Mouse (Mus musculus): ENCODE results near the gene Ptbp2. TPM values are rescaled to one million over a fixed set of nuclear protein-coding genes. Genes with fewer than 3 reads are reported as not detected.

The Ptbp2 gene
- polyA plus RNA-seq (2012; rRNA removed; ENCODE audit: low replicate concordance) = 6.6 and 12.8 TPM in 2 replicates

DNA sequence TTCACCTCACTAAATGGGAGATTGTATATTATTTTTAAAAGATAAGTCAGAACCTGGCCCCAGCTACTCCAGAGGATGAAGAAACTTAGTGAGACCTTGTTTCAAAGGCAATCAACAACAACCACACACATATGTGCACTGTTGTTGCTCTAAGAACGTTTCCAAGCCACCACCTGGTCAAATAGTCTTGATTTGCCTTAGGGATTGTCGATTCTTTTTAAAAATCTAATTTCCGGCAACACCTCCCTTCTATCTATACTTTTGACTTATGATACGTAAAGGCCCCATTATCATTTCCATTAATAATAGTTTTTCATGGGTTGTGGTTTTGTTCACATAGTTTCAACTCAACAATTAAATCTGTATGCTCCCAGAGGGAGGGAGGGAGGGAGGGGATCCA, at the start of gene Ptbp2:
Gene Ptbp2, minus strand, starts transcription at position 101 of the 400 bp plus-strand sequence.

Measured in mammary gland, adult 2 months (tissue).